Comparison of ENCODE assay signal across 49 mouse cellular contexts in the genomic region with DNA sequence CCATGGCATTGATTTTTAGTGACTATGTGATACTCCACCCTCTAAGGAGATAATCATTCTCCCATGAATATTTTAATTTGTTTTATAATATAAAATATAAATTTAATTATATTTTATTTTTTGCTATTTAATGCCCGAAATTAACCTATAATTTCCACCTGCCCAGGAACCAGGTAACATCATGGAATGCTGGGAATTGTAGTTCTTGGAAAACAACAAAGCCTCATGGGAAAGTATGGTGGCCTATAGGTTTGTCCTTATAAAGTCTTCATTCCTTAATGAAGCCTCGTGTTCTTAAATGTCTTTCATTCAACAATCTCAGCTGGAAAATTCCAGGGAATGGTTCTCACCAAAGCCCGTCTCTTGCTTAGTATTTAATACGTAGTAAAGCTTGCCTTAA. TPM values are rescaled to one million over a fixed set of nuclear protein-coding genes. Genes with fewer than 3 reads are reported as not detected.
"Had no signal": no experiment of that assay in that cellular context is flagged by ENCODE, and none has a peak within 500 bp of the region (broad histone marks: within the 10 kb centered on the region; RNA-seq: fewer than 3 reads in every experiment).

No protein-coding gene starts in this region.

- H3K36me3 ChIP-seq: hindbrain, embryonic 15.5 days had no signal

- H3K4me2 ChIP-seq: heart, embryonic 11.5 days; heart, embryonic 12.5 days; heart, embryonic 13.5 days; heart, embryonic 15.5 days; hindbrain, embryonic 12.5 days; hindbrain, embryonic 13.5 days; hindbrain, embryonic 14.5 days; hindbrain, embryonic 15.5 days; intestine, embryonic 15.5 days; kidney, embryonic 15.5 days had no signal

- H3K9ac ChIP-seq: heart, embryonic 12.5 days; heart, embryonic 13.5 days; heart, embryonic 15.5 days; hindbrain, embryonic 12.5 days; hindbrain, embryonic 13.5 days; hindbrain, embryonic 14.5 days; hindbrain, embryonic 15.5 days; intestine, embryonic 15.5 days; kidney, embryonic 15.5 days had no signal

- H3K27me3 ChIP-seq: heart, embryonic 12.5 days; heart, embryonic 13.5 days; heart, embryonic 15.5 days; hindbrain, embryonic 12.5 days; hindbrain, embryonic 13.5 days; hindbrain, embryonic 15.5 days; intestine, embryonic 15.5 days; kidney, embryonic 15.5 days had no signal

- H3K27ac ChIP-seq: heart, embryonic 10.5 days; heart, embryonic 13.5 days; heart, embryonic 15.5 days; hindbrain, embryonic 12.5 days; hindbrain, embryonic 13.5 days; hindbrain, embryonic 14.5 days; hindbrain, embryonic 15.5 days; intestine, embryonic 15.5 days; kidney, embryonic 15.5 days; kidney, postnatal 0 days; layer of hippocampus, adult 2 months; left cerebral cortex, adult 2 months had no signal

- DNase-seq: heart, postnatal 10 days; heart, postnatal 14 days; heart, postnatal 36 days; heart, postnatal 4 days; kidney, adult 11 months; kidney, adult 18-20 months; kidney, adult 2 months; kidney, adult 8-10 months; kidney, adult 9 months; kidney, postnatal 10 days; kidney, postnatal 14 days; kidney, postnatal 25 days; kidney, postnatal 36 days; kidney, postnatal 4 days; layer of hippocampus, adult 9-11 months; layer of hippocampus, postnatal 36 days had no signal

- H3K9me3 ChIP-seq: heart, embryonic 10.5 days; heart, embryonic 12.5 days; heart, embryonic 13.5 days; heart, embryonic 15.5 days; hindbrain, embryonic 12.5 days; hindbrain, embryonic 13.5 days; hindbrain, embryonic 15.5 days; intestine, embryonic 15.5 days; kidney, embryonic 15.5 days had no signal

- H3K4me1 ChIP-seq: heart, embryonic 10.5 days; heart, embryonic 12.5 days; heart, embryonic 13.5 days; heart, embryonic 15.5 days; hindbrain, embryonic 12.5 days; hindbrain, embryonic 13.5 days; hindbrain, embryonic 15.5 days; intestine, embryonic 15.5 days; kidney, embryonic 15.5 days had no signal

- ATAC-seq: hindbrain, embryonic 16.5 days; inflammation-experienced regulatory T-cells, adult 6 months; intestine, embryonic 15.5 days; intestine, embryonic 16.5 days; intestine, postnatal 0 days had no signal

- H3K4me3 ChIP-seq: heart, embryonic 10.5 days; heart, embryonic 12.5 days; heart, embryonic 13.5 days; heart, embryonic 15.5 days; hindbrain, embryonic 12.5 days; hindbrain, embryonic 13.5 days; hindbrain, embryonic 15.5 days; intestine, embryonic 15.5 days; kidney, embryonic 15.5 days; layer of hippocampus, adult 2 months; left cerebral cortex, adult 2 months had no signal

RNA-seq across cellular contexts. Expression of a gene that starts 38.6 kb away (rescaled TPM):
- total RNA-seq: heart, postnatal 10 days; heart, postnatal 14 days; heart, postnatal 25 days; heart, postnatal 36 days; heart, postnatal 4 days; hematopoietic stem cell, adult 5-6 weeks; layer of hippocampus, adult 18-20 months; layer of hippocampus, adult 2 months; layer of hippocampus, adult 8-10 months; layer of hippocampus, postnatal 10 days; layer of hippocampus, postnatal 14 days; layer of hippocampus, postnatal 25 days; layer of hippocampus, postnatal 36 days; left cerebral cortex, adult 18-20 months; left cerebral cortex, adult 2 months; left cerebral cortex, adult 8-10 months had no signal
- polyA plus RNA-seq: heart, embryonic 10.5 days; heart, embryonic 11.5 days; heart, embryonic 12.5 days; heart, embryonic 13.5 days; heart, embryonic 14.5 days; heart, embryonic 15.5 days; heart, embryonic 16.5 days; heart, postnatal 0 days; hindbrain, embryonic 11.5 days; hindbrain, embryonic 12.5 days; hindbrain, embryonic 14.5 days; hindbrain, embryonic 16.5 days; inflammation-experienced regulatory T-cells, adult 6 months; intestine, embryonic 14.5 days; kidney, adult 2 months; large intestine, adult 2 months had no signal
